In the genomic region with DNA sequence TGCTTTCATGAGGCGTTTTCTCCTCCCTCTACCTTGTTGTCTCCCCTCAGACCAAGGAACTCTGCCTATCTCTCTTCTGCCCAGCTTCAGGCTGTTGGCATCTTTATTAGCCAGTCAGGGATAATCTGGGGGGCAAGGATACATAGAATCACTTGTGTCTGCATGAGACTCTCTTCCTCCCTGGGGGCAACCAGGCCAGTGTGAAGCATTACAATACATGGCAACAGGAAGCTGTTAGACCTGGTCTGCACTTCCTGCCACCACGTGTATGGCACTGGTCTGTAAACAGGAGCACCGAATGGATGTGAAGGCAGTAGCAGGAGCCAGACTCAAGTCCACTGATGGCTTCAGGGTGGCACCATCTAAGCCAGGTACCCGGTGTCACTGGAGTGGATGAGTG, we compare ENCODE assay signal across 27 mouse cellular contexts. TPM values are rescaled to one million over a fixed set of nuclear protein-coding genes. Genes with fewer than 3 reads are reported as not detected.
DNase-seq lines count a peak whose midpoint lies in the region; ATAC-seq and TF ChIP-seq lines count a peak whose summit lies in the region.
"Had no signal": no experiment of that assay in that cellular context is flagged by ENCODE, and none has a peak within 500 bp of the region (broad histone marks: within the 10 kb centered on the region; RNA-seq: fewer than 3 reads in every experiment).

No protein-coding gene starts in this region.

- H3K4me2 ChIP-seq in heart, embryonic 11.5 days: peak overlapping the region; percentile 97
- H3K4me2 ChIP-seq: hindbrain, embryonic 15.5 days had no signal

- peaks cover 27% of the 10 kb centered on the region for H3K4me1 ChIP-seq in heart, embryonic 11.5 days (ENCODE audit: control insufficient read depth, insufficient read depth, low read length)
- peaks cover 18% of the 10 kb centered on the region; the same call in 1 of the 2 replicates for H3K4me1 ChIP-seq in spleen, adult 2 months (ENCODE audit: control insufficient read depth, insufficient read depth, insufficient read length)

- no peak overlapping the region for H3K9ac ChIP-seq in heart, embryonic 11.5 days (ENCODE audit: low read depth, low read length)
- H3K9ac ChIP-seq: hindbrain, embryonic 15.5 days; kidney, embryonic 15.5 days; liver, embryonic 14.5 days had no signal

- 50% methylated on average over 4 of the region's 4 CpGs for WGBS in heart, embryonic 11.5 days (ENCODE audit: insufficient replicate concordance)
- WGBS in spleen, adult 2 months: 25% methylated on average over 4 of the region's 4 CpGs

- no peak overlapping the region for H3K27ac ChIP-seq in heart, embryonic 11.5 days (ENCODE audit: low read depth, low read length)
- H3K27ac ChIP-seq in spleen, adult 2 months (ENCODE audit: insufficient read depth, low read length): peak overlapping the region; percentile 95
- H3K27ac ChIP-seq: forebrain, embryonic 10.5 days; hindbrain, embryonic 15.5 days; kidney, embryonic 15.5 days; left cerebral cortex, adult 2 months; limb, embryonic 10.5 days; liver, embryonic 14.5 days had no signal

- no peak for DNase-seq in heart, adult 9 months (ENCODE audit: low spot score in 2 of 2)
- peak in 1 of 2 experiments; percentile 59 for DNase-seq in spleen, adult 2 months (ENCODE audit: low read depth in 1 of 2, low spot score in 2 of 2)
- DNase-seq in spleen, adult 12 weeks (ENCODE audit: low spot score): no peak
- DNase-seq in lung, postnatal 4 days: no peak
- DNase-seq in right cerebral cortex, postnatal 14 days: no peak
- DNase-seq: adrenal gland, postnatal 14 days; cerebellum, adult 2 months; gastrocnemius, adult 2 months; kidney, postnatal 4 days; layer of hippocampus, adult 9-11 months; lung, postnatal 10 days; thymus, postnatal 36 days had no signal

- no peak for ATAC-seq in heart, embryonic 11.5 days (replicated peaks; ENCODE audit: insufficient number of reproducible peaks, low FRiP score, low TSS enrichment)
- ATAC-seq in granulocyte monocyte progenitor cell, adult 5-6 weeks (replicated peaks; ENCODE audit: poor library complexity, severe bottlenecking): 0 out of 2 replicates have a peak, but pooled peaks have one; percentile 15
- peak; percentile 25; the same call in 1 of the 2 replicates for ATAC-seq in neutrophil, adult 5-6 weeks (ENCODE audit: extremely low read depth, insufficient number of reproducible peaks, low FRiP score, poor library complexity, severe bottlenecking)
- ATAC-seq: activated CD4-positive, CD25-positive, alpha-beta regulatory T cell, adult 4 months; intestine, embryonic 16.5 days had no signal

- H3K4me3 ChIP-seq in heart, embryonic 11.5 days (ENCODE audit: low read depth, low read length): no peak overlapping the region
- H3K4me3 ChIP-seq in spleen, adult 2 months (ENCODE audit: extremely low read depth, insufficient read depth, insufficient read length): peak overlapping the region; percentile 47
- H3K4me3 ChIP-seq: forebrain, embryonic 10.5 days; hindbrain, embryonic 15.5 days; kidney, embryonic 15.5 days; left cerebral cortex, adult 2 months; limb, embryonic 10.5 days had no signal

- no peaks in the 10 kb centered on the region for H3K9me3 ChIP-seq in heart, embryonic 11.5 days (replicated peaks; ENCODE audit: control insufficient read depth, low read length)
- H3K9me3 ChIP-seq: hindbrain, embryonic 15.5 days; kidney, embryonic 15.5 days; limb, embryonic 10.5 days had no signal

- no peak for TF ChIP-seq CTCF in spleen, adult 2 months (IDR thresholded peaks at IDR 0.05; ENCODE audit: extremely low read depth, insufficient read depth, insufficient read length, insufficient replicate concordance)

- H3K36me3 ChIP-seq in heart, embryonic 11.5 days (ENCODE audit: control insufficient read depth, insufficient read depth, low read length): no peaks in the 10 kb centered on the region; the same call in 1 of the 2 replicates
- H3K36me3 ChIP-seq in spleen, adult 2 months (ENCODE audit: control insufficient read depth, insufficient read depth, low read length): peaks cover 30% of the 10 kb centered on the region
- H3K36me3 ChIP-seq: forebrain, embryonic 10.5 days; hindbrain, embryonic 15.5 days; kidney, embryonic 15.5 days had no signal

- no peak for TF ChIP-seq POLR2A in spleen, adult 2 months (IDR thresholded peaks at IDR 0.05; ENCODE audit: low read depth, low read length)

- H3K27me3 ChIP-seq in heart, embryonic 11.5 days (ENCODE audit: control insufficient read depth, insufficient read depth, low read length): peaks cover 18% of the 10 kb centered on the region
- no peaks in the 10 kb centered on the region; the same call in 1 of the 2 replicates for H3K27me3 ChIP-seq in spleen, adult 2 months (ENCODE audit: control insufficient read depth, insufficient read depth, low read length)

RNA-seq across cellular contexts. Expression of a gene that starts 3.6 kb away (rescaled TPM):
- polyA plus RNA-seq in heart, embryonic 11.5 days (2014; fragmentation: Nextera tagmentation; extraction: Ambion mirVana): 11.6 and 14.8 TPM in 2 replicates
- 136 and 178 TPM in 2 replicates for polyA plus RNA-seq in spleen, adult 2 months (2012; rRNA removed)
- total RNA-seq in granulocyte monocyte progenitor cell, adult 5-6 weeks (2014; fragmentation: Nextera tagmentation): 20.2 and 22.6 TPM in 2 replicates
- 13.7 and 19.6 TPM in 2 replicates for total RNA-seq in granulocyte monocyte progenitor cell, adult 5-6 weeks (2017)
- 154 and 179 TPM in 2 replicates for total RNA-seq in neutrophil, adult 5-6 weeks (2017)

RNA-seq across cellular contexts. Expression of a gene that starts 22.3 kb away (rescaled TPM):
- polyA plus RNA-seq in heart, embryonic 11.5 days (2014; fragmentation: Nextera tagmentation; extraction: Ambion mirVana): 10.9 and 13.1 TPM in 2 replicates
- 10.1 and 10.2 TPM in 2 replicates for polyA plus RNA-seq in spleen, adult 2 months (2012; rRNA removed)
- not detected in 2 replicates for total RNA-seq in granulocyte monocyte progenitor cell, adult 5-6 weeks (2014; fragmentation: Nextera tagmentation)
- total RNA-seq in granulocyte monocyte progenitor cell, adult 5-6 weeks (2017): 0.15 and 0.22 TPM in 2 replicates
- 0.12 TPM in 1 of 2 replicates, not detected in the other for total RNA-seq in neutrophil, adult 5-6 weeks (2017)

RNA-seq across cellular contexts. Expression of a gene that starts 58.8 kb away (rescaled TPM):
- polyA plus RNA-seq in heart, embryonic 11.5 days (2014; fragmentation: Nextera tagmentation; extraction: Ambion mirVana): not detected in 2 replicates
- 0.34 TPM in 1 of 2 replicates, not detected in the other for polyA plus RNA-seq in spleen, adult 2 months (2012; rRNA removed)
- total RNA-seq in granulocyte monocyte progenitor cell, adult 5-6 weeks (2014; fragmentation: Nextera tagmentation): not detected in 2 replicates
- total RNA-seq in granulocyte monocyte progenitor cell, adult 5-6 weeks (2017): 1.4 and 1.5 TPM in 2 replicates
- 5.1 and 7.6 TPM in 2 replicates for total RNA-seq in neutrophil, adult 5-6 weeks (2017)
- total RNA-seq: adrenal gland, postnatal 14 days; gastrocnemius, adult 2 months; heart, postnatal 25 days had no signal
- polyA plus RNA-seq: activated CD4-positive, CD25-positive, alpha-beta regulatory T cell, adult 4 months; G1E; gonadal fat pad, adult 2 months; intestine, embryonic 16.5 days; kidney, embryonic 15.5 days; liver, embryonic 14.5 days; neural tube, embryonic 11.5 days had no signal
